Mouse (Mus musculus): ENCODE results near the gene Aebp2. TPM values are rescaled to one million over a fixed set of nuclear protein-coding genes. Genes with fewer than 3 reads are reported as not detected.

The Aebp2 gene
- total and polyA plus RNA-seq, 2 experiments from 2014 or later, result 5.2 to 14.8 TPM

- Histone ChIP-seq H3K4me2 (ENCODE audit: low read depth, low read length) (no peak overlapping the region), H3K27me3 (ENCODE audit: control insufficient read depth, insufficient read depth, low read length) (no peaks in the 10 kb centered on the region), H3K4me3 (ENCODE audit: low read depth, low read length) (no peak overlapping the region), H3K9ac (replicated peaks; ENCODE audit: low read depth, low read length) (no peak overlapping the region), H3K4me1 (ENCODE audit: control insufficient read depth, insufficient read depth) (peaks cover 13% of the 10 kb centered on the region; the same call in 1 of the 2 replicates), H3K36me3 (replicated peaks; ENCODE audit: control insufficient read depth, insufficient read depth, low read length) (no peaks in the 10 kb centered on the region), H3K27ac (ENCODE audit: low read depth) (no peak overlapping the region), H3K9me3 (replicated peaks; ENCODE audit: control insufficient read depth, low read length) (no peaks in the 10 kb centered on the region)
- TF ChIP-seq CTCF (IDR thresholded peaks at IDR 0.05; ENCODE audit: low read depth), result no peak
- TF ChIP-seq EP300 (IDR thresholded peaks at IDR 0.05; ENCODE audit: low read depth), result no peak
- DNase-seq (ENCODE audit: low spot score) (no peak), ATAC-seq (ENCODE audit: insufficient read depth, low read depth) (no peak)
- WGBS, result 65% methylated on average over 13 of the region's 13 CpGs
These were observed 1.7 kb upstream of the Aebp2 start for GRCm38 (mm10) chr6:140620531-140621349.

- no peak for ATAC-seq (ENCODE audit: insufficient read depth, low read depth)
- H3K27ac ChIP-seq (ENCODE audit: low read depth), result no peak overlapping the region
- no peak overlapping the region for H3K9ac ChIP-seq (replicated peaks; ENCODE audit: low read depth, low read length)
- 72% methylated on average over 1 of the region's 1 CpGs for WGBS
- H3K4me3 ChIP-seq (ENCODE audit: low read depth, low read length), result no peak overlapping the region
- DNase-seq (ENCODE audit: low spot score), result no peak
- TF ChIP-seq EP300 (IDR thresholded peaks at IDR 0.05; ENCODE audit: low read depth) (no peak), CTCF (IDR thresholded peaks at IDR 0.05; ENCODE audit: low read depth) (no peak)
- H3K27me3 ChIP-seq (ENCODE audit: control insufficient read depth, insufficient read depth, low read length), result no peaks in the 10 kb centered on the region
- H3K4me2 ChIP-seq (ENCODE audit: low read depth, low read length), result no peak overlapping the region
- peaks cover 22% of the 10 kb centered on the region for H3K4me1 ChIP-seq (ENCODE audit: control insufficient read depth, insufficient read depth)
- no peaks in the 10 kb centered on the region for H3K36me3 ChIP-seq (replicated peaks; ENCODE audit: control insufficient read depth, insufficient read depth, low read length)
- H3K9me3 ChIP-seq (replicated peaks; ENCODE audit: control insufficient read depth, low read length), result no peaks in the 10 kb centered on the region
These were observed 841 bp upstream of the Aebp2 start for GRCm38 (mm10) chr6:140621622-140622021.

- Histone ChIP-seq H3K4me3 (ENCODE audit: low read depth, low read length) (peak overlapping the region; percentile 89), H3K27ac (ENCODE audit: low read depth) (peak overlapping the region; percentile 90), H3K4me1 (ENCODE audit: control insufficient read depth, insufficient read depth) (peaks cover 30% of the 10 kb centered on the region), H3K4me2 (ENCODE audit: low read depth, low read length) (peak overlapping the region; percentile 76), H3K36me3 (replicated peaks; ENCODE audit: control insufficient read depth, insufficient read depth, low read length) (no peaks in the 10 kb centered on the region), H3K9ac (replicated peaks; ENCODE audit: low read depth, low read length) (peak overlapping the region; percentile 91), H3K27me3 (ENCODE audit: control insufficient read depth, insufficient read depth, low read length) (no peaks in the 10 kb centered on the region), H3K9me3 (replicated peaks; ENCODE audit: control insufficient read depth, low read length) (no peaks in the 10 kb centered on the region)
- DNase-seq (ENCODE audit: low spot score) (peak; percentile 90), ATAC-seq (ENCODE audit: insufficient read depth, low read depth) (peak; percentile 93)
- under 1% methylated on average over 63 of the region's 117 CpGs for WGBS
- TF ChIP-seq CTCF (IDR thresholded peaks at IDR 0.05; ENCODE audit: low read depth) (no peak), EP300 (IDR thresholded peaks at IDR 0.05; ENCODE audit: low read depth) (no peak)
These were observed 998 bp downstream of the Aebp2 start for GRCm38 (mm10) chr6:140623226-140624095.

- Histone ChIP-seq H3K27ac (ENCODE audit: low read depth) (peak overlapping the region; percentile 90), H3K4me2 (ENCODE audit: low read depth, low read length) (peak overlapping the region; percentile 76), H3K9ac (replicated peaks; ENCODE audit: low read depth, low read length) (peak overlapping the region; percentile 91), H3K9me3 (replicated peaks; ENCODE audit: control insufficient read depth, low read length) (no peaks in the 10 kb centered on the region), H3K4me3 (ENCODE audit: low read depth, low read length) (peak overlapping the region; percentile 89), H3K4me1 (ENCODE audit: control insufficient read depth, insufficient read depth) (peaks cover 28% of the 10 kb centered on the region), H3K27me3 (ENCODE audit: control insufficient read depth, insufficient read depth, low read length) (no peaks in the 10 kb centered on the region), H3K36me3 (replicated peaks; ENCODE audit: control insufficient read depth, insufficient read depth, low read length) (no peaks in the 10 kb centered on the region)
- no peak for TF ChIP-seq EP300 (IDR thresholded peaks at IDR 0.05; ENCODE audit: low read depth)
- under 1% methylated on average over 67 of the region's 80 CpGs for WGBS
- DNase-seq (ENCODE audit: low spot score), result peak; percentile 53
- peak; percentile 3 for ATAC-seq (ENCODE audit: insufficient read depth, low read depth)
These were observed 1.9 kb downstream of the Aebp2 start for GRCm38 (mm10) chr6:140624096-140625051.

Data from heart, postnatal 0 days (tissue).